Mouse (Mus musculus) MEL (cell line): Measurements from ENCODE around the gene Yju2. TPM values are rescaled to one million over a fixed set of nuclear protein-coding genes. Genes with fewer than 3 reads are reported as not detected.

Experiments used
- DNase-seq: peaks from one replicate; pipeline ENCODE4 v3.0.0; 2011; ENCODE audit warnings: low read depth, low spot score
- H3K27ac ChIP-seq: 2 replicates; pipeline ENCODE4 v1.5.1; 2012; ENCODE audit warnings: low read depth, mild to moderate bottlenecking, control low read depth, low read length, moderate library complexity; ENCODE audit not compliant: control insufficient read depth
- H3K27me3 ChIP-seq, 2 experiments: fragments of 150-350 bp in 1 of 2; sonication (generic) in 1 of 2; 2 replicates each; pipeline ENCODE4 v1.6.1; 2012; ENCODE audit warnings: low read length in 2 of 2, mild to moderate bottlenecking in 2 of 2, improper control_type of control experiment in 1 of 2, moderate library complexity in 1 of 2; ENCODE audit not compliant: insufficient read depth in 2 of 2, control insufficient read depth in 1 of 2
- H3K36me3 ChIP-seq, 2 experiments: 2 replicates each; pipeline ENCODE4 v1.6.1; 2012 to 2014; ENCODE audit warnings: low read length in 2 of 2, improper control_type of control experiment in 1 of 2, inconsistent platforms in 1 of 2, mild to moderate bottlenecking in 1 of 2; ENCODE audit not compliant: insufficient read depth in 2 of 2, control insufficient read depth in 1 of 2
- H3K4me1 ChIP-seq, 2 experiments: fragments of 150-350 bp in 1 of 2; sonication (generic) in 1 of 2; 2 replicates each; pipeline ENCODE4 v1.6.1; 2012; ENCODE audit warnings: low read length in 2 of 2, improper control_type of control experiment in 1 of 2, mild to moderate bottlenecking in 1 of 2; ENCODE audit not compliant: insufficient read depth in 2 of 2, control insufficient read depth in 1 of 2
- H3K4me3 ChIP-seq, 2 experiments: fragments of 150-350 bp in 1 of 2; sonication (generic) in 1 of 2; 2 replicates each; pipeline ENCODE4 v1.5.1; 2012; ENCODE audit warnings: low read depth in 2 of 2, low read length in 2 of 2, mild to moderate bottlenecking in 2 of 2, moderate library complexity in 2 of 2, control low read depth in 1 of 2, improper control_type of control experiment in 1 of 2; ENCODE audit not compliant: control insufficient read depth in 1 of 2, insufficient read depth in 1 of 2
- H3K79me2 ChIP-seq: 2 replicates; pipeline ENCODE4 v1.6.1; 2012; ENCODE audit warnings: mild to moderate bottlenecking, low read length, moderate library complexity; ENCODE audit not compliant: control insufficient read depth, poor library complexity, insufficient read depth
- H3K9ac ChIP-seq: 2 replicates; pipeline ENCODE4 v1.6.1; 2012; ENCODE audit warnings: low read depth, mild to moderate bottlenecking, control low read depth, low read length, moderate library complexity; ENCODE audit not compliant: control insufficient read depth, poor library complexity, severe bottlenecking
- H3K9me3 ChIP-seq: fragments of 150-350 bp; sonication (generic); replicated peaks from 2 replicates; pipeline ENCODE4 v1.6.1; 2012; ENCODE audit warnings: mild to moderate bottlenecking, low read length, improper control_type of control experiment, moderate library complexity; ENCODE audit not compliant: insufficient read depth
- CHD1 ChIP-seq: IDR thresholded peaks from 2 replicates; pipeline ENCODE4 v1.6.1; 2012; ENCODE audit warnings: low read depth, mild to moderate bottlenecking, inconsistent platforms, low read length, improper control_type of control experiment
- CHD2 ChIP-seq: IDR thresholded peaks from 2 replicates; pipeline ENCODE4 v1.6.1; 2011; ENCODE audit warnings: low read length, improper control_type of control experiment
- CTCF ChIP-seq, 3 experiments: IDR thresholded peaks in 2 of 3; conservative IDR thresholded peaks in 1 of 3; 2 replicates each; pipeline ENCODE4 v1.5.1; 2011 to 2012; ENCODE audit warnings: low read length in 3 of 3, low read depth in 2 of 3, mild to moderate bottlenecking in 2 of 3, improper control_type of control experiment in 1 of 3, inconsistent platforms in 1 of 3, mixed read lengths in 1 of 3, moderate library complexity in 1 of 3; ENCODE audit not compliant: control insufficient read depth in 1 of 3, insufficient read depth in 1 of 3, poor library complexity in 1 of 3, severe bottlenecking in 1 of 3
- ETS1 ChIP-seq: IDR thresholded peaks from 2 replicates; pipeline ENCODE4 v1.6.1; 2012; ENCODE audit warnings: low read depth, mild to moderate bottlenecking, inconsistent platforms, low read length, improper control_type of control experiment, moderate library complexity
- GABPA ChIP-seq: IDR thresholded peaks from 2 replicates; pipeline ENCODE4 v1.6.1; 2012; ENCODE audit warnings: low read depth, mild to moderate bottlenecking, inconsistent platforms, low read length, improper control_type of control experiment, moderate library complexity
- GATA1 ChIP-seq: IDR thresholded peaks from 2 replicates; pipeline ENCODE4 v1.6.1; 2011; ENCODE audit warnings: low read depth, low read length, improper control_type of control experiment
- HCFC1 ChIP-seq: IDR thresholded peaks from 2 replicates; pipeline ENCODE4 v1.6.1; 2012; ENCODE audit warnings: low read depth, mild to moderate bottlenecking, inconsistent platforms, low read length, improper control_type of control experiment, moderate library complexity
- JUND ChIP-seq: IDR thresholded peaks from 2 replicates; pipeline ENCODE4 v1.6.1; 2011; ENCODE audit warnings: low read depth, mild to moderate bottlenecking, improper control_type of control experiment, low read length
- KAT2A ChIP-seq: conservative IDR thresholded peaks from 2 replicates; pipeline ENCODE4 v1.6.1; 2012; ENCODE audit warnings: low read depth, low read length, improper control_type of control experiment, inconsistent platforms
- MAFK ChIP-seq: IDR thresholded peaks from 2 replicates; pipeline ENCODE4 v1.6.1; 2011; ENCODE audit warnings: low read depth, mild to moderate bottlenecking, low read length, improper control_type of control experiment, borderline replicate concordance
- MAX ChIP-seq: IDR thresholded peaks from 2 replicates; pipeline ENCODE4 v1.6.1; 2011; ENCODE audit warnings: low read length, improper control_type of control experiment
- MAZ ChIP-seq: IDR thresholded peaks from 2 replicates; pipeline ENCODE4 v1.6.1; 2012; ENCODE audit warnings: low read depth, mild to moderate bottlenecking, inconsistent platforms, low read length, improper control_type of control experiment
- MEF2A ChIP-seq: IDR thresholded peaks from 2 replicates; pipeline ENCODE4 v1.6.1; 2014; ENCODE audit warnings: low read depth, mild to moderate bottlenecking, inconsistent platforms, low read length, improper control_type of control experiment; ENCODE audit not compliant: poor library complexity, insufficient replicate concordance, severe bottlenecking; ENCODE audit errors: extremely low read depth
- MXI1 ChIP-seq: IDR thresholded peaks from 2 replicates; pipeline ENCODE4 v1.6.1; 2011; ENCODE audit warnings: mild to moderate bottlenecking, low read depth, low read length, improper control_type of control experiment
- MYB ChIP-seq: IDR thresholded peaks from 2 replicates; pipeline ENCODE4 v1.6.1; 2011; ENCODE audit warnings: mild to moderate bottlenecking, low read depth, low read length, improper control_type of control experiment
- NRF1 ChIP-seq: IDR thresholded peaks from 2 replicates; pipeline ENCODE4 v1.6.1; 2014; ENCODE audit warnings: low read depth, mild to moderate bottlenecking, inconsistent platforms, low read length, improper control_type of control experiment, moderate library complexity; ENCODE audit not compliant: poor library complexity, insufficient read depth, severe bottlenecking
- POLR2A ChIP-seq, 2 experiments: IDR thresholded peaks; 2 replicates each; pipeline ENCODE4 v1.6.1; 2011 to 2012; ENCODE audit warnings: low read length in 2 of 2, mild to moderate bottlenecking in 2 of 2, control low read depth in 1 of 2, improper control_type of control experiment in 1 of 2, low read depth in 1 of 2, moderate library complexity in 1 of 2; ENCODE audit not compliant: control insufficient read depth in 1 of 2, insufficient read depth in 1 of 2, poor library complexity in 1 of 2
- POLR2AphosphoS5 ChIP-seq: IDR thresholded peaks from 2 replicates; pipeline ENCODE4 v1.6.1; 2012; ENCODE audit warnings: low read depth, borderline replicate concordance, mild to moderate bottlenecking, inconsistent platforms, low read length, moderate library complexity, mixed read lengths
- RAD21 ChIP-seq: IDR thresholded peaks from 2 replicates; pipeline ENCODE4 v1.6.1; 2011; ENCODE audit warnings: mild to moderate bottlenecking, low read depth, low read length, improper control_type of control experiment
- SMC3 ChIP-seq: IDR thresholded peaks from 2 replicates; pipeline ENCODE4 v1.6.1; 2011; ENCODE audit warnings: low read depth, low read length, improper control_type of control experiment
- TAL1 ChIP-seq: IDR thresholded peaks from 2 replicates; pipeline ENCODE4 v1.6.1; 2012; ENCODE audit warnings: mild to moderate bottlenecking, inconsistent platforms, low read length, moderate library complexity, mixed read lengths
- USF2 ChIP-seq, 2 experiments: IDR thresholded peaks; 2 replicates each; pipeline ENCODE4 v1.6.1; 2011 to 2012; ENCODE audit warnings: improper control_type of control experiment in 2 of 2, low read length in 2 of 2, borderline replicate concordance in 1 of 2, inconsistent platforms in 1 of 2, low read depth in 1 of 2, mild to moderate bottlenecking in 1 of 2; ENCODE audit not compliant: insufficient read depth in 1 of 2
- ZC3H11A ChIP-seq: IDR thresholded peaks from 2 replicates; pipeline ENCODE4 v1.6.1; 2012; ENCODE audit warnings: low read depth, mild to moderate bottlenecking, inconsistent platforms, low read length, improper control_type of control experiment
- ZNF384 ChIP-seq: IDR thresholded peaks from 2 replicates; pipeline ENCODE4 v1.6.1; 2012; ENCODE audit warnings: low read depth, mild to moderate bottlenecking, inconsistent platforms, low read length, improper control_type of control experiment
- polyA plus RNA-seq, 2 experiments: library from polyadenylated mRNA; stranded (reverse) in 1 of 2; unstranded in 1 of 2; fragments of >175 nt in 1 of 2; fragments of >200 nt in 1 of 2; gene quantifications; 2 replicates each; pipeline versions ENCODE4 v1.2.1 to v1.2.4; 2012; ENCODE audit warnings: low replicate concordance in 2 of 2, low read depth in 1 of 2; ENCODE audit not compliant: insufficient read length in 2 of 2, insufficient read depth in 1 of 2, missing spikeins in 1 of 2
- total RNA-seq: library from RNA; depleted of rRNA; stranded (reverse); fragments of 300-350 nt; gene quantifications from 2 replicates; pipeline ENCODE4 v1.2.3, GENCODE M21; 2012

Gene Yju2
- total and polyA plus RNA-seq, 3 experiments, result 18.6 to 91.8 (median 25.2) TPM

DNA sequence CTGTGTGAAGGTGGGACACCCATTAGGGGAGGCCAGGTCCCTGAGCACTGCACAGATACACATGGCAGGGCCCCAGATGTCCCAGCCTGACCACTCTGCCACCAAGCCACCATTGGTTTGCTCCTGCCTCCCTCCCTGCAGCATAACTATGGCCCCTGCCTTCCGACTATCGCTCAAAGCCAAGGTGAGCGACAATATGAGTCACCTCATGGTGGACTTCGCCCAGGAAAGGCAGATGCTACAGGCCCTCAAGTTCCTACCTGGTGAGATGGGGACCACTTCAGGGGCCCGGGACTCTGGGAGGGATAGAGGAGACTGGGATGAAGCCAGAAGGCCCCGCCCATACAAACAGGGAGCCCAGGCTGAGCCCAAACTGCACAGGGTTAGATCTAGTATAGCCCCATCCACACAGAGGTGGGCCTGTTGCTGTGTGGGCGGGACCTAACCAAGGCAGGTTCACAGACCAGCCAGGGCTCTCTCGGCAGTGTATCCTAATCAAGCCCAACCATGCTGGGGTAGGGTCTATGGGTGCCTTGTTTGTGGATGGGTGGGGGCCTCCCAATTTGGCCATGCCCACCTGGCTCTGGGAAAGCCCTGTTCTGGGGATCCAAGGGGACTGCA lies 31.5 kb downstream of the Yju2 start:
- no peaks in the 10 kb centered on the region for H3K9me3 ChIP-seq
- H3K79me2 ChIP-seq, result no peaks in the 10 kb centered on the region
- no peak overlapping the region for H3K9ac ChIP-seq
- peaks cover 2 to 4% of the 10 kb centered on the region in 2 experiments; a peak in 3 of 4 replicates for H3K27me3 ChIP-seq
- H3K4me1 ChIP-seq, result no peaks in the 10 kb centered on the region
- DNase-seq, result no peak
- H3K4me3 ChIP-seq, result no peak overlapping the region
- no peak for TF ChIP-seq KAT2A
- no peak for TF ChIP-seq TAL1
- no peak for TF ChIP-seq USF2 (IDR thresholded peaks at IDR 0.05; ENCODE audit: borderline replicate concordance in 1 of 2, insufficient read depth in 1 of 2, low read depth in 1 of 2, low read length in 2 of 2)
- no peak for TF ChIP-seq ZC3H11A
- TF ChIP-seq MAX, result no peak
- no peak for TF ChIP-seq SMC3
- TF ChIP-seq GATA1, result no peak
- no peak for TF ChIP-seq CHD2
- no peak for TF ChIP-seq GABPA
- no peak for TF ChIP-seq HCFC1
- H3K27ac ChIP-seq, result no peak overlapping the region
- H3K36me3 ChIP-seq, result no peaks in the 10 kb centered on the region

DNA sequence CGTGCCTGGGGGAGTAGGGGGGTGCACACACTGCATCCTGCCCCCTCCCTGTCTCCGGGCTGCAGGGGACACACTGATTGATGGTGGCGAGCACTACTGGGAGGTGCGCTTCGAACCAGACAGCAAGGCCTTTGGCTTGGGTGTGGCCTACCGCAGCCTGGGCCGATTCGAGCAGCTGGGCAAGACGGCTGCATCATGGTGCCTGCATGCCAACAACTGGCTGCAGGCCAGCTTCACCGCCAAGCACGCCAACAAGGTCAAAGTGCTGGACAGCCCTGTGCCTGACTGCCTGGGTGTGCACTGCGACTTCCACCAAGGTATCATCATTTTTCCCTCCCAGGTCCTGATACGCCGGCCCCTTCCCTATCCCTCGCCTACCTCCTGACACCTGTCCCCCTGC lies 37.1 kb downstream of the Yju2 start:
- no peak overlapping the region for H3K9ac ChIP-seq
- H3K27ac ChIP-seq, result no peak overlapping the region
- DNase-seq, result no peak
- no peaks in the 10 kb centered on the region for H3K9me3 ChIP-seq
- H3K79me2 ChIP-seq, result no peaks in the 10 kb centered on the region
- H3K27me3 ChIP-seq, result peaks cover 2 to 6% of the 10 kb centered on the region in 2 experiments; a peak in 3 of 4 replicates
- H3K4me3 ChIP-seq, result no peak overlapping the region
- H3K4me1 ChIP-seq, result no peaks in the 10 kb centered on the region
- H3K36me3 ChIP-seq, result no peaks in the 10 kb centered on the region
- TF ChIP-seq MAFK (no peak), NRF1 (no peak)

DNA sequence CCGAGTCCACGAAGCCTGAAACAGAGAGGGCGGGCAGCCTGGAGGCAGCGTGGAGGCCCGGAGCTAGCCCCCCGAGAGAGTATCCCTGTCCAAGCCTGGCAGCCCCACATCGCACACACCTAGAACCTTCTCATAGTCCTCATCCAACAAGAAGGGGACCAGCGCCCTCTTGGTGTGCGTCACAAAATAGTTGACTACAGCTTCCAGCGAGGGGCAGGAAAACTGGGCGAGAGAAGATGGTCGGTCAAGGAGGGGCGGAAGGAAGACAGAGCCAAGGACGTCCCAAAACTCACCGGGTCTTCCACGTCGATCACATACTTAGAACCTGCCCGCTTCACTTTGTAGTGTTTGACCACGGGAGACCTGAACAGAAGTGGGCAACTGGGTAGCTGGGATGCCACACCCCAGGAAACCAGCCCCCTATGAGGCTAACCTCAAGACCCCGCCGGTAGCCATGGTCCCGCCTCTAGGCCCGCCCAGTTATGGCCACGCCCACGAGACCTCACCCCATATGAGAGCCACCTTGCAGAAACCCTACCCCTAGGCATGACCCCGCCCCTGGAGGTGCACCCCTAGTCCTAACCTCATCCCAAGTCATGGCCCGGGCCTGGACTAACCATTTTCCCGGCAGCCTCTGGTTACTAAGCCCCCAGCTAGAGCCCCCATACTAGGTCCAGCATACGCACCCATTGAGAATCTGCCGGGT lies 41.0 kb downstream of the Yju2 start:
- H3K4me3 ChIP-seq, result no peak overlapping the region
- DNase-seq, result no peak
- H3K9ac ChIP-seq, result no peak overlapping the region
- H3K4me1 ChIP-seq, result no peaks in the 10 kb centered on the region
- H3K27ac ChIP-seq, result no peak overlapping the region
- no peaks in the 10 kb centered on the region for H3K9me3 ChIP-seq
- H3K27me3 ChIP-seq, result peaks cover 0 to 1% of the 10 kb centered on the region in 2 experiments; a peak in 2 of 4 replicates
- H3K36me3 ChIP-seq, result no peaks in the 10 kb centered on the region
- H3K79me2 ChIP-seq, result no peaks in the 10 kb centered on the region
- TF ChIP-seq POLR2A (IDR thresholded peaks at IDR 0.05; ENCODE audit: control insufficient read depth in 1 of 2, insufficient read depth in 1 of 2, low read depth in 1 of 2, low read length in 2 of 2, poor library complexity in 1 of 2) (no peak), MAZ (no peak), ETS1 (no peak), GABPA (no peak), JUND (no peak), ZNF384 (no peak), CHD1 (no peak), CTCF (IDR thresholded peaks at IDR 0.05 in 2 of 3, conservative IDR thresholded peaks at IDR 0.05 in 1 of 3; ENCODE audit: control insufficient read depth in 1 of 3, insufficient read depth in 1 of 3, low read depth in 2 of 3, low read length in 3 of 3, poor library complexity in 1 of 3, severe bottlenecking in 1 of 3) (no peak), GATA1 (no peak), MYB (no peak), RAD21 (no peak), MXI1 (no peak), ZC3H11A (no peak), MEF2A (no peak), POLR2AphosphoS5 (no peak), NRF1 (no peak)
